Mouse (Mus musculus) CD4-positive, CD25-positive, alpha-beta regulatory T cell, adult 4 months (primary cell): ENCODE data around the gene Fam189a1. TPM values are rescaled to one million over a fixed set of nuclear protein-coding genes. Genes with fewer than 3 reads are reported as not detected.

Source experiments
- ATAC-seq: one replicate; pipeline ENCODE4 v1.8.0; 2017
- polyA plus RNA-seq, 2 experiments: library from polyadenylated mRNA; unstranded; fragments of 100-300 nt; shearing (Covaris generic); gene quantifications; one replicate each; pipeline ENCODE4 v1.2.1; 2017

Fam189a1 gene
- polyA plus RNA-seq, 2 experiments from 2014 or later = 1.1 TPM; not detected in 1

GRCm38 (mm10) chr7:64949910-64950770 lies 206.2 kb downstream of the Fam189a1 start:
- no peak for ATAC-seq

GRCm38 (mm10) chr7:64949465-64949864 lies 206.9 kb downstream of the Fam189a1 start:
- ATAC-seq = no peak

- ATAC-seq = no peak
Observed at GRCm38 (mm10) chr7:64944686-64945085, 211.7 kb downstream of the Fam189a1 start.

- ATAC-seq = no peak
Observed at GRCm38 (mm10) chr7:64944175-64944574, 212.2 kb downstream of the Fam189a1 start.

GRCm38 (mm10) chr7:64936927-64937326 lies 219.4 kb downstream of the Fam189a1 start:
- ATAC-seq = no peak

GRCm38 (mm10) chr7:64934115-64934514 lies 222.3 kb downstream of the Fam189a1 start:
- no peak for ATAC-seq

- ATAC-seq = no peak
Observed at GRCm38 (mm10) chr7:64930980-64931379, 225.4 kb downstream of the Fam189a1 start.

GRCm38 (mm10) chr7:64923918-64924317 lies 232.5 kb downstream of the Fam189a1 start:
- no peak for ATAC-seq

- no peak for ATAC-seq
Observed at GRCm38 (mm10) chr7:64921189-64921588, 235.2 kb downstream of the Fam189a1 start.

- ATAC-seq = no peak
Observed at GRCm38 (mm10) chr7:64920735-64921134, 235.6 kb downstream of the Fam189a1 start.

- no peak for ATAC-seq
Observed at GRCm38 (mm10) chr7:64916654-64917053, 239.7 kb downstream of the Fam189a1 start.

GRCm38 (mm10) chr7:64915121-64915520 lies 241.2 kb downstream of the Fam189a1 start:
- ATAC-seq = no peak

GRCm38 (mm10) chr7:64911945-64912344 lies 244.4 kb downstream of the Fam189a1 start:
- no peak for ATAC-seq

GRCm38 (mm10) chr7:64910208-64910607 lies 246.2 kb downstream of the Fam189a1 start:
- no peak for ATAC-seq

- ATAC-seq = no peak
Observed at GRCm38 (mm10) chr7:64906955-64907354, 249.4 kb downstream of the Fam189a1 start.

GRCm38 (mm10) chr7:64905506-64905905 lies 250.9 kb downstream of the Fam189a1 start:
- no peak for ATAC-seq

- ATAC-seq = no peak
Observed at GRCm38 (mm10) chr7:64900249-64900648, 256.1 kb downstream of the Fam189a1 start.

- ATAC-seq = no peak
Observed at GRCm38 (mm10) chr7:64896587-64896986, 259.8 kb downstream of the Fam189a1 start.

GRCm38 (mm10) chr7:64895685-64896101 lies 260.7 kb downstream of the Fam189a1 start:
- no peak for ATAC-seq

- ATAC-seq = no peak
Observed at GRCm38 (mm10) chr7:64891139-64891538, 265.2 kb downstream of the Fam189a1 start.

GRCm38 (mm10) chr7:64889919-64890318 lies 266.5 kb downstream of the Fam189a1 start:
- ATAC-seq = no peak

- ATAC-seq = no peak
Observed at GRCm38 (mm10) chr7:64884187-64884862, 272.0 kb downstream of the Fam189a1 start.

GRCm38 (mm10) chr7:64882243-64882642 lies 274.1 kb downstream of the Fam189a1 start:
- ATAC-seq = no peak

- ATAC-seq = no peak
Observed at GRCm38 (mm10) chr7:64881387-64881786, 275.0 kb downstream of the Fam189a1 start.
